Mouse (Mus musculus) cerebral cortex, adult 2 months (tissue): ENCODE data around the gene Enah.

Experiments used
- WGBS: fragments of 180-500 bp; shearing (Covaris S2); methylation state at CpG from one replicate; pipeline ENCODE4 v1.1.7; 2018; 5-methylcytosine and 5-hydroxymethylcytosine counted together

Enah gene

GRCm38 (mm10) chr1:182019926-182020801, at the start of gene Enah:
Gene Enah, minus strand, starts transcription at chr1:182019990.
- WGBS = 1% methylated on average over 93 of the region's 109 CpGs

- WGBS = 92% methylated on average over 7 of the region's 7 CpGs
Measured at GRCm38 (mm10) chr1:182068136-182068535, 48.3 kb upstream of the Enah start.

- WGBS = 77% methylated on average over 9 of the region's 9 CpGs
Measured at GRCm38 (mm10) chr1:182066527-182067465, 47.0 kb upstream of the Enah start.

GRCm38 (mm10) chr1:182063716-182064115, 43.9 kb upstream of the Enah start:
- WGBS = 80% methylated on average over 8 of the region's 8 CpGs

- 97% methylated on average over 8 of the region's 8 CpGs for WGBS
Measured at GRCm38 (mm10) chr1:182062801-182063200, 43.0 kb upstream of the Enah start.

GRCm38 (mm10) chr1:182061203-182061602, 41.4 kb upstream of the Enah start:
- 94% methylated on average over 4 of the region's 4 CpGs for WGBS

GRCm38 (mm10) chr1:182059806-182060205, 40.0 kb upstream of the Enah start:
- 81% methylated on average over 5 of the region's 5 CpGs for WGBS

GRCm38 (mm10) chr1:182057998-182058397, 38.2 kb upstream of the Enah start:
- WGBS = 91% methylated on average over 6 of the region's 6 CpGs

GRCm38 (mm10) chr1:182055122-182055521, 35.3 kb upstream of the Enah start:
- 64% methylated on average over 9 of the region's 9 CpGs for WGBS

- 88% methylated on average over 6 of the region's 6 CpGs for WGBS
Measured at GRCm38 (mm10) chr1:182054651-182055050, 34.9 kb upstream of the Enah start.

- 60% methylated on average over 10 of the region's 10 CpGs for WGBS
Measured at GRCm38 (mm10) chr1:182052973-182053372, 33.2 kb upstream of the Enah start.

GRCm38 (mm10) chr1:182052385-182052784, 32.6 kb upstream of the Enah start:
- 81% methylated on average over 7 of the region's 7 CpGs for WGBS

- 72% methylated on average over 7 of the region's 7 CpGs for WGBS
Measured at GRCm38 (mm10) chr1:182049813-182050212, 30.0 kb upstream of the Enah start.

- 54% methylated on average over 4 of the region's 4 CpGs for WGBS
Measured at GRCm38 (mm10) chr1:182048101-182048500, 28.3 kb upstream of the Enah start.

GRCm38 (mm10) chr1:182047016-182047690, 27.4 kb upstream of the Enah start:
- 82% methylated on average over 3 of the region's 3 CpGs for WGBS

- 65% methylated on average over 4 of the region's 4 CpGs for whole genome bisulfite sequencing
Measured at GRCm38 (mm10) chr1:182045208-182045607, 25.4 kb upstream of the Enah start.

GRCm38 (mm10) chr1:182040538-182040937, 20.7 kb upstream of the Enah start:
- 92% methylated on average over 3 of the region's 3 CpGs for WGBS

GRCm38 (mm10) chr1:182031066-182031465, 11.3 kb upstream of the Enah start:
- 89% methylated on average over 6 of the region's 6 CpGs for WGBS

- WGBS = 87% methylated on average over 5 of the region's 5 CpGs
Measured at GRCm38 (mm10) chr1:182029989-182030649, 10.3 kb upstream of the Enah start.

- 54% methylated on average over 25 of the region's 25 CpGs for WGBS
Measured at GRCm38 (mm10) chr1:182028231-182029210, 8.7 kb upstream of the Enah start.
